Mouse (Mus musculus) cerebellum, postnatal 4 days (tissue): ENCODE results near the gene Ip6k1.

ENCODE experiments used
- DNase-seq, 2 experiments: peaks; one replicate each; pipeline ENCODE4 v3.0.0; 2022; ENCODE audit warnings: low spot score in 2 of 2, mixed read lengths in 1 of 2

The Ip6k1 gene

DNA sequence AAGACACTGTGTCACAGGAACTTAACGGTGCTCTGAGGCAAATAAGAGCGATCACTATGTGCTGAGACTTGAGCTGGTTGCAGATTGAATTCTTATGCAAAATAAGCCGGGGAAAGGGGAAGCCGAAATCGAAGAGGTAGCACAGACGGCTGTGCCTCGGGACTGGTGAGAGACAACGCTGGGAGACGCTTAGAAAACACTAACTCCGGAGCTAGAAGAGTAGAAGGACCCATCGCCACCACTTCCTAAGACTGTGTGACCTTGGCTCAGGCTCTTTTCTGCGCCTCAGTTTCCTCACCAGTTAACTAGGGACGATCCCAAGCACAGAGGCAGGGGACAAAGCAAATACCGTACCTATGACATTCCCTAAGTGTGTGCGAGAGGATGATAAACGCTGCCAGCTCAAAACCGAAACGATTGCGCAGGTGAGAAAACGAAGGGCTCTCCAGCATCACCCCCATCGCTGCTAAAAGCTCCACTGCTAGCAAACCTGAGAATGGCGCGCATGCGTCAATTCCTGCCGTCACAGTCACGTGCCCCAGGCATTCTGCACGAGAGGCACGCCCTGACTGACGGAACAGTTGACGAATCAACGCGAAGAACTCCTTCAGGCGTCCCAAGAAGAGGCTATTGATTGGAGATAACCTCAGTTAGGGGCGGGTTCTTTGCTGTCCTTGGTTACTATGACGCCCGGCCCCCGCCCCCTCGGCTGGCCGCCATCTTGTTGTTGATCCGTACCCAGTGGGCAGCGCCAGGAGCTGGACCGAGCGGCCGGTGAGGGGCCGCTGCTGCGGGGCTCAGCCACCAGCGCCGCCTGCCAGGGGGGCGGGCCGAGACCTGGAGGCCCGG lies at the start of gene Ip6k1:
Gene Ip6k1, plus strand, starts transcription at position 580 of the 849 bp plus-strand sequence.
- DNase-seq: peak; percentile 100

DNA sequence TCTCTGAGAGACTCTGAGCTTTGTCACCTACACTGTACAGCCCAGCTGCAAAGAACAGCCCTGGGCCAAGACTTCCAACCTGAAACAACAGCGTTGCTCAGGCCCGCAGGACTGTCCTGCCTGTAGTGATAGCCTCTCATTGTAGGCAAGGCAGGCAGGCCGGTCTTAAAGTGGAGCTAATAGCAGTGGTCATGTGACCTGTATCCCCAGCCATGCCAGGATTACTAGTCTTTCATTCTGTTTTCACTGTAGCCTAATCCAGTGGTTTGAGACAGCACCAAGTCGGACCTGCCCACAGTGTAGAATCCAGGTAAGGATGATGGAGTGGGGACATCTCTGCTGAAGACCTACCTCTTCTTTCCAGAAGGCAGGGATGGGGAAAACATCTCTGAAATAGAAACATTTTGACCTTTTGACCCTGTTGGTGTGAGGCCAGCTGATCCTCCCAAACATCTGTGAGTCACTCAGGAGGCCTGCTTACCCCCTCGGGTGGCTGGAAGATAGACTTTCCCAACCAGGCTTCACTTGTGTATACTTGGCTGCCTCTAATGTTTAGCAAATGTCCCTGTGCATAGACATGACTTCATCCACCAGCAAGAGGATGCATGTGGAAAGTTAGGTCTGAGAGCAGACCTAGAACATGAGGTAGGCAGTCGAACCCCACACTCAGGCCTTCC lies 46.5 kb upstream of the Ip6k1 start:
- DNase-seq: no peak

DNA sequence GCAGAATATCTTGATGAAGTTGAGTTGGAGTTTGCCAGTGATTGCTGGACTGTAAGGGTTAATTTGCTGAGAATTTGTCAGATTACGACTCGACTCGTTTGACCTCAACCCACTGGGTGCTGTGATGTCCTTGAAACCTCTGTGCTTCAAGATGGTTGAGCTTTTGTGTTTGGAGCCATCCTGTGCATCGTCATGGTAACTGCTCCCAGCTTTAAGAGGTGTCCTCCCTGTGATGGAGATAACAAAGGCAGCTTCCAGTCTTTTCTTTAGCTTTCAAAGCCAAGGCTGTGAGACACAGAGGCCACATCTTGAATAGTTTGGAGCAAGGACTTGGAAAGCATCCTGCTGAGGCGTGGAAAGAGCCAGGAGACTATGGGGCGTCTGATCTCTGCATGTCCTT lies 45.2 kb upstream of the Ip6k1 start:
- DNase-seq: no peak

DNA sequence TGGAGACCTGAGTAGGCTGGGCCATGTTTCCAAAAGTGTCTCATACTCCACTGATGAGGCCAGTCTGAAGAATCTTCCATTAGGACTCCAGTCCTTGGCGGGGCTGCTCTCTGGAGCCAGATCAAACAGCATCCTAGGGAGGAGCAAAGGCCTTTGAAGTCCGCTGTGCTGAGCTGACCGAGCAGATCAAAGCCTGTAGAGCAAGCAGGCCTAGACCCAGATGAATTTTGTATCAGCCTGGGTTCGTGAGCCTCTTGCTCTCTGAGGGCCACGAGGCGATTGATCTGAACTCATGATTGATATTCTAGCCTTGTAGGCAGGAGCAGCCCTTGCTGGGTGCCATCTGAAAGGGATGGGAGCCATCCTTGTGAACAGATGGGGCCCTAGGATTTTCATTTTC lies 42.4 kb upstream of the Ip6k1 start:
- no peak for DNase-seq

DNA sequence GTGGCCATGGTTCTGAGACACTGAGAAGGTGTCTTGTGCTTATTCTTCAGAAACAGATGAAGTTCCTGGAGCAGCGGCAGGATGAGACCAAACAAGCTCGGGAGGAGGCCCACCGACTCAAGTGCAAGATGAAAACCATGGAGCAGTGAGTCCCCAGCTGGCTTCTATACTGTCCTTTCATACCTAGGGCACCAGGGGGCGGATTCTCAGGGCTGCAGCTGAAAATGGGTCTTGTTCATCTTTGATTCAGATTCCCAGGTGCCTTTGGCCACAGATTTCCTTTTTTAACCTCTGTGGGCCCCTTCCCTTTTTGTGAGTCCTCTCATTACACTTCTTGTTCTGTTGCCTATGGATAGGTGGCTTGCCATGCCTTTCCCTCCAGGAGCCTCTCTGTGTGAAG lies 41.4 kb upstream of the Ip6k1 start:
- no peak for DNase-seq

DNA sequence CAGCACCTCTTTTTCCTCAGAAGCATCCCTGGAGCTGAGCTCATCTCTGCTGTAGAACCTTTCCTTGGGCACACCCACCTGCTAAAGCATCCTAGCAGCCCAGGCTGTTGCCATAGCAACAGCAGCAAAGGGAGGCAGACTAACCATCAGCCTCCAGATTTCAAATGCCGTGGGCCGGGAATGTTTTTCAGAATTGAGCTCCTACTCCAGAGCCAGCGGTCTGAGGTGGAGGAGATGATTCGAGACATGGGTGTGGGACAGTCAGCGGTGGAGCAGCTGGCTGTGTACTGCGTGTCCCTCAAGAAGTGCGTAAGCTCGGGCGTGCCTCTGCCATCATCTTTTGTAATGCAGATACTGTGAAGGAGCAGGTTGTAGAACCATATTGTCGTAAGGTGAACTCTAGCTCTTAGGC lies 40.9 kb upstream of the Ip6k1 start:
- DNase-seq: no peak

DNA sequence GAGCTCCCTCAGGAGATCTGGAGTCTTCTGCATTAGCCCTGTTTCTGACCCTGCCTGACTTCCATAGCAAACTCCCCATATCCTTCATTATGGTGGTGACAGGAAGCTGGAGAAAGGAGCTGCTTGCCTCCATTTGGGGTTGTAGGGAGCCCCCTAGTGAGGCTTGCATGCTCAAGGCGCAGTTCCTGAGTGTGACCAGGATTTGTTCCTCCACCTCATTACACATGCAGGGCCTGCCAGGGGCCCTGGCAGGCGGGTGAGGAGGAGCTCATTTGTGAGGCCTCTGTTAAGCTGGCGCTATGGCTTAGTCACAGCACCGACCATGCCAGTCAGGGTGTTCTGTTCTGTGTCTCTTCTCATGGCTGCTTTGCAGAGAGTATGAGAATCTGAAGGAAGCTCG lies 40.4 kb upstream of the Ip6k1 start:
- DNase-seq: no peak

DNA sequence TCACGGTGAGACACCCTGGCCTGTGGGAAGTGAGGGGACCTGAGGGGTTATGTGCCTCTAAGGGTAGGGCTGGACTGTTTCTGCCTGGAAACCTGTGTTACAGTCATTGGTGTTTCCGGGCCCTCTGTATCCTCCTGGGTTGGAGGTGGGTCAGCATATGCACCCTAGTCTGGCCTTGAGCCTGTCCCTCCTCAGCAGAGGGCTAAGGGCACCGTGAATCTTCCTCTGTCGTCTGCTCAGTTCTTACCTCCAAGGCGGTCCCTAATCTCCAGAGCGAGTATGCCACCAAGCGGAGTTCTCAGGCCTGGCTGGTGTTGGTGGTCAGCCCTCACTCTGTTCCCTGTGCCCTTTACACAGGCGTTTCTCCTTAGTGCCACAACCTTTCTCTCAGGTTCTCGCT lies 39.4 kb upstream of the Ip6k1 start:
- DNase-seq: no peak

DNA sequence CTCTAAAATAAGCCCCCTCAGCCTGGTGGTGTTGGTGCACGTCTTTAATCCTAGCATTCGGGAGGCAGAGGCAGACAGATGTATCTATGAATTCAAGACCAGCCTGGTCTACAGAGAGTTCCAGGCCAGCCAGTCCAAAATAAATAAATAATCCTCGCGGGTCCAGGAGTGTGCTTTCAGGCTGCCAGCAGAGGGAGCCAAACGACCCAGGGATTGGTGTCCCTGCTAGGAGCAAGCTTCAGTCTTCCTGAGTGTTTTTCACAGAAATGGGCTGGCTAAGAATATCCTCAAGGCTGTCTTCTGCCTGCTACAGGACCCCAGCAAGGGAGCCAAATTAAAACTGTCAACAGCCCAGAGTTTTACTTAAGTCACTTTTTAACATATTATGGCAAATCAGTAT lies 38.6 kb upstream of the Ip6k1 start:
- DNase-seq: peak; percentile 65 to 83

DNA sequence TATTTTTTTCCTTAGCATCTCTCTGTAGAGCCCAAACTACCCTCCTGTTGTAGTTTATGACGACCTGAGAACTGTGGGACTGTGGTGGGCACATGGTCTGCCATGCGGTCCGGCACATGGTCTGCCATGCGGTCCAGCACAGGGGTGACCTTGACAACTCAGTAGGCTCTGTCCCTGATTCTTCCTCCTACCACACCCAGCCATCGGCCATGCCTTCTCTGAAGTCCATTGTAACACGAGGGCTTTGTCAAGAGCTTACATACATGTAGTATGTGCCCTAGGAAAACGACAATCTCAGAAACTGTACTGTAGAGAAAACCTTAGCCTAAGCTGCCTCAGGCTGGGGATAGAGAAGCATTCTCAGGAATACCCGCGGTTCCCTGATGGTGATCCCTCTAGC lies 37.6 kb upstream of the Ip6k1 start:
- DNase-seq: no peak

DNA sequence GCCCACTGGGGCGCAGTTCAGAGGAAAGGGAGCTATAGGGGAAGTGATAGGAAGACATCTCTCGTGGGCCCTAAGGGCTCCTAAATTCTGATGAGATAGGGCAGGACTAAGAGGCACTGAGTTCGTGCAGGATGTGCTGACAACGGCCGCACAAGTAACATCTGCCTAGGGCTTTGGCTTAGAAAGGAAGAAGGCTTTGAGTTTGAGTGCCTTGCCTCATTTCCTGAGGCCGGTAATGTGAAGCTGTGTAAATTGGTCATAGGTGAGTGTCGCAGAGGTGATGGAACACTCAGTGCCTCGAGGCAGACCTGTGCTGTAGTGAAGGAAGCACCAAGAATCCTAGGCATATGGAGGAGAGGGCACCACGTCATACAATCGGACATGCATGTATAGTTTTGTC lies 35.6 kb upstream of the Ip6k1 start:
- DNase-seq: no peak

DNA sequence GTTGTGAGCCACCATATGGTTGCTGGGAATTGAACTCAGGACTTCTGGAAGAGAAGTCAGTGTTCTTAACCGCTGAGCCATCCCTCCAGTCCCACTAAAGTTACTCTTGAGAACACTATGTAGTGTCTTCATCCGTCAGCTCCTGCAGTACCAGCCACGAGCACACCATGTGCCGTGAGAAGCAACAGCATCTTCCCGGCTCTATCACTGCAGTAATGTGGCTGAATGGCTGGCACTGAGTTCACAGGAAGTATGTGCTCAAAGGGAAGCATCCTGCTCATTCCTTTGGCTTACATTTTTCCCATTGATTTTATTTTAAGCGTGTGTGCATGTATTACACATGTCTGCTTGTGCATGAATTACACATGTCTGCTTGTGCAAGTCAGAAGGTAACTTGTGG lies 34.9 kb upstream of the Ip6k1 start:
- DNase-seq: no peak

DNA sequence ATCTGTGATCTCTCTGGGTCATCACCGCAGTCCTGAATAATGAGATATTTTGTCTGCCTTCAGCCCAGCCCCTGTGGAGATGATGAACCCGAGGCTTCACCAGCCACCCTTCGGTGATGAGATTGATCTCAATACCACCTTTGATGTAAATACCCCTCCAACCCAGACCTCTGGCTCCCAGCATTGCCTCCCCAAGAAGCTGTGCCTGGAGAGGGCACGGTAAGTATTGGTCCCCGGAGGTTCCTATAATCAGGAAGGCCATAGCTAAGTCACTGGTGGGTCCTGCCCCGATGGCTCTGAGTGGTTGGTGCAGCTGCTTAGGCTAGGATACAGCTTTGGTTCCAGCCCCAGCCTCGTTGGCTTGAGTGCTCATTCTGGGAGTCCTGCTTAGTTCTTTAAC lies 33.8 kb upstream of the Ip6k1 start:
- no peak for DNase-seq

DNA sequence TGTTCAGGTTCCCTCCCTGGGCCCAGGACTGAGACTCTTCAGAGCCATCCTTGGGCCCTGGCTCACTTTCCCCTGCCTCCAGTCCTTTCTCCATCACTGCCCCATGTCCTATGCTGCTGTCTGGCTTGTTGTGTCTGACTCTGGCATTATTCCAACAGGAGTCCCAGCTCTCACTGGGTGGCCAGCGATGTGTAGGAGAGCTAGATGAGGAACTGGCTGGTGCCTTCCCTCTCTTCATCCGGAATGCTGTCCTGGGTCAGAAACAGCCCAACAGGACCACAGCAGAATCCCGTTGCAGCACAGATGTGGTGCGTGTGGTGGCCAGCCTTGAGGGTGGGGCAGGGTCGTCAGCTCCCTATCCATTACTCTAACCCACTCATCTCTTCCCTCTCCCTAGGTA lies 32.0 kb upstream of the Ip6k1 start:
- no peak for DNase-seq

DNA sequence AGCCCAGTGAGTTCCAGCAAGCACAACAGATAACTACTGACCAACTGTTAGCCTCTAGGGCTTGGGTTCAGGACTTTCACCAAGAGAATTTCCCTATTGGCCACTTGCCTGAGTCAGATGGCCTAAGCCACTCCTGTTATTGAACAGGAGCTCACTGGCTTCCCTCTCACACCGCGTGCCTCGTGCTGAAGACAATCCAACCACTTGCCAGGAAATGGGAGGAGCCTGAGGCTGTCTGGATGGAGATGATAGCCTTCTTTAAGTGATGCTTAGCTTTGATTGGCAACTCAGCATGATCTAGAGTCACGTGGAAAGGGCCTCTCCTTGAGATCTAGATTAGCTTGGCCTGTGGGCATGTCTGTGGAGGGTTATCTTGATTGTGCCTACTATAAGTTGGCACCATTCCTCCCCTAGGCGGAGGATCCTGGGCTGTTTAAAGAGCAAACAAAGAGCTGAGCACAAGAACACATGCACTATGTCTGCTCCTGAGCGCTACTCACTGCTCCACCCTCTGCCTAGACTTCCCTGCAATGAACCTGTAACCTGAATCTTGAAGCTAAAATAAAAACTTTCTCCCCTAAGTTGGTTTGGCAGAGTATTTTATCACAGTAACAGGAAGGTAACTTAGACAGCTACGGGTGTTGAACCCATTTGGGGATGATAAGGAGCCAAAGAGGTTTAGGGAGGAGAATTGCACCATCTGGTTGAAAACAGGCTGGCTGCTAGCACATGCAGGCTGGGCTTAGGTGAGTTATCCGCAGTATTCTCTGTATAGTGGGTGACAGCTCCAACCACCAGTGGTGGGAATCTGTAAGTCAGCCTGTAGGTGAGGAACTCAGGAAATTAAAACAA lies 30.4 kb upstream of the Ip6k1 start:
- no peak for DNase-seq

DNA sequence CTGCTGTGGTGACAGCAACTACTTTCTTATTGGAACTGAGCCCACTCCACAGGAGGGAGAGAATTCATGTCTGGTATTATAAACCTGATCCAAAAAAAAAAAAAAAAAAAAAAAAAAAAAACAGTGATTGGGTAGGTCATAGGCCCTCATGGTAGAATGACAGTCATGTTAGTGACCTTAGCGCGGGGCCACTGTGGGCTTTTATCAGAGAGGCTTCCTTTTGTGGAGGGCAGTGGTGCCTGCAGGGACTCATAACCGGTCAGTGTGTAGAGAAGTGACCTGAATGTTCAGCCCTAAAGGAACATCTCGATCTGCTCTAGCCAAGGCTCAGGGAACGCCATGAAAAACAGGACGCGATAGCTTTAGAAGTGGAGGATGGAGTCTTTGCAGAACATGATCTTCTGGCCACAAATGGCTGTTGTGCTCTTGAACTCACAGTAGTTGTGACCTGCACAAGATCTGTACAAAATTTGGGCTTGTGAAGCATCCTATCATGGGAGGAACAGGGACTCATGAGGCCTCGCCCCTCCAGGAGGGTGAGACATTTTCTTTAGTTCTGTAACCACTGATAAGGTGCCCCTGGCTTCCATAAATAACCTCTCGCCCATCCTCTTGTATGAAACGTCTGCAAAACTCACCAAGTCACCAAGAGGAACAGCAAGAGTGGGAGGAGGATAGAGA lies 27.7 kb upstream of the Ip6k1 start:
- no peak for DNase-seq

DNA sequence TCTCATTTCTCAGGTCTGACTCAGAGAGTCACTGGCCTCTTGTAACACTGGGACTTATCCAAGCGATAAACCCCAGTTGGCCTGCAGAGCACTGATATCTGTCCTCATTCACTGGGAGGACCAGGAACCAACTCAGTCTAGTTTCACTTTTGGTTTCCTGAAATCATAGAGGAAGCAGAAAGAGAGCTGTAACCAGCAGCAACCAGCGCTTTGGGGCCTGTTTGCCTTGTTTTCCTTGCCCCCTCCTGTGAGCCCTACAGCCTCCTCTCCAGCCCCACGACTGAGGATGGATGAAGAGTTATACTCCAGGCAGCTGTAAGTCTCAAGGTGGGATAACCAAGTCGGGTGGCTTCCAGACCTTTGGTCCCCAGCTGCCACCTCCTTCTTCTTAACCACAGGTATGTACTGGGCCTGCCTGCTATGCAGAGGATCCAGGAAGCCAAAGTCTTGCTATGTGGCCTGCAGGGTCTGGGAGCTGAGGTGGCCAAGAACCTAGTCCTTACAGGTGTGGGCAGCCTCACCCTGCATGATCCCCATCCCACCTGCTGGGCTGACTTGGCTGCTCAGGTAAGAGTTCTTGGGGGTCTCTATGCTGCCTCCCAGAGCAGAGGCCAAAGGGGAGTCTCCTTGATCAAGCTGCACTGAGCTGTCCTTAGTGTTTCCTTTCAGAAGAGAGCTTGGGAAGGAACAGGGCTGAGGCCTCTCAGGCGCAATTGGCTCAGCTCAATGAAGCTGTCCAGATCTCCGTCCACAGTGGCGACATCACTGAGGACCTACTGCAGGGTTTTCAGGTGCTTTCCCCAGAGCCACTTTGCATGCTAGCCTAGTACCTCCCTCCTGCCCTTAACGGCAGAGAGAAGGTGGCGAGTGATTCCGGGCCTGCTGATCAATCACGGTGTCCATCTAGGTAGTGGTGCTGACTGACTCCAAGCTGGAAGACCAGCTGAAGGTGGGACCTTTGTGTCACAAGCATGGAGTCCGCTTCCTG lies 26.6 kb upstream of the Ip6k1 start, which contains the start of gene Uba7:
Gene Uba7, plus strand, starts transcription at position 107 of the 988 bp plus-strand sequence.
- DNase-seq: no peak

DNA sequence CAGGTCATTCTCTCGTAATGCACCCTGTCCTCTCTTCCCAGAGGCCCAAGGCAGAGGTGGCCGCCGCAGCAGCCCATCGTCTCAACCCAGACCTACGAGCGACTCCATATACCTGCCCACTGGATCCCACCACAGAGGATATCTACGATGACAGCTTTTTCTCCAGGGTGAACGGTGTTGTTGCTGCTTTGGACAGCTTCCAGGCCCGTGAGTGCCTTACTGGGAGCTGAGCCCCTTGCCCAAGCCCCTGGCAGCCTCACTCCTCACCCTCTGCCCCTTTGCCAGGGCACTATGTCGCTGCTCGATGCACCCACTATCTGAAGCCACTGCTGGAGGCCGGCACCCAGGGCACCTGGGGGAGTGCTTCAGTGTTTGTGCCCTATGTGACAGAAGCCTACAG lies 23.5 kb upstream of the Ip6k1 start:
- no peak for DNase-seq

DNA sequence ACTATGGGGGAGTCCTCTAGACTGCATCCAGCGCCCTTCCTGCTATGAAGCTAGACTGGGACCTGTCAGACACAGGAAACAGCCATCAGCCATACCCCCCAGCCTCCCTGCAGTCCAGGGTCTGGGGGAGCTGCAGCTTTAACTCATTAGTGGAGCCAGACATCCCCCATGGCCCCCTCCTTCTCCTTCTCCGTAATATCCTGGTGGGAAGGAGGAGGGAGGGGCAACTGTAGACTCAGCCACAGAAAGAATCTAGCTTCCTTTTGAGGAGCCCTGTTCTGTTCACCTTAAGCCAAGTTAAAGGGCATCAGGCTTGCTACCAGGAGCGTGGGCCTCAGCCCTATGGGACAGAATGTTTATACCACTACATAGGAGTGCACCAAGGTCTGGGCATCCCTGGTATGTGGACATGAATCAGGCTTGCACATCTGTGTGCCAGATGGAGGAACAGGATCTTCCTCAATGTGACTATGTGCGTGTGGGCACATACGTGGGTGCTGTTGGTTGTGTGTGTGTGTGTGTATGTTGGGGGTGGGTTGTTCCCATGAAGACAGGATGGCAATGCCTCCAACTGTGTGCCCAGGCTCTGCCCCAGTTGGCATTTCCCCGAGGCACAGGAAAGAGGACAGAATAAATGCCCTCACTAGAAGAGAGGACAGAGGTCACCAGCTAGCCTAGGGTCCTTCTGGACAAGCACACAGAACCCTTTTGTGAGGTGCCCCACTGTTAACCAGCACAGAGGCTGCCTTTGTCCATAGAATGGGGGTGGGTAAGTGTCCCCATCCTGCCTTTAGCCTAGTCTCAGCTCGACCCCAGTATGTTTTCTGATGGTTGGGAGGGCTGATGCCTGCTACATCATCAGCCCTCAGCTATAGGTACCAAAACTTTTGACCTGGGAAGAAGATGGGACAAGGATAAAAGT lies 20.4 kb upstream of the Ip6k1 start:
- DNase-seq: no peak
